Mouse (Mus musculus) embryonic facial prominence, embryonic 14.5 days (tissue): ENCODE measurements at regions not wholly inside any gene's neighbourhood (a gene's known extent, or its start where the extent isn't known, plus 50 kb on each side); places are given as distances from the start of the nearest gene placed in this dataset.
"Not testable (repeated sequence)": the region's sequence is repeated elsewhere in the genome, so short reads cannot be mapped to it uniquely, and the experiment has no call there.

Source experiments
- ATAC-seq: fragments of 200-750 bp; cut with Nextera tagmentation; 2 replicates; pipeline ENCODE4 v1.8.0; 2017; ENCODE audit warnings: low read depth, moderate number of reproducible peaks, moderate TSS enrichment
- DNase-seq: peaks from one replicate; pipeline ENCODE4 v3.0.0-alpha.2; 2015; ENCODE audit warnings: low spot score
- H3K27ac ChIP-seq: fragments of 300-500 bp; sonication (generic); replicated peaks from 2 replicates; pipeline ENCODE4 v1.5.1; 2014; ENCODE audit warnings: low read depth, mild to moderate bottlenecking, low read length, moderate library complexity
- H3K27me3 ChIP-seq: fragments of 300-500 bp; sonication (generic); replicated peaks from 2 replicates; pipeline ENCODE4 v1.6.1; 2014; ENCODE audit warnings: low read length; ENCODE audit not compliant: control insufficient read depth, insufficient read depth
- H3K36me3 ChIP-seq: fragments of 300-500 bp; sonication (generic); 2 replicates; pipeline ENCODE4 v1.6.1; 2014; ENCODE audit warnings: low read length, mixed read lengths; ENCODE audit not compliant: control insufficient read depth, insufficient read depth
- H3K4me1 ChIP-seq: fragments of 300-500 bp; sonication (generic); 2 replicates; pipeline ENCODE4 v1.6.1; 2014; ENCODE audit warnings: antibody characterized with exemption, low read length; ENCODE audit not compliant: control insufficient read depth, insufficient read depth
- H3K4me2 ChIP-seq: fragments of 300-500 bp; sonication (generic); 2 replicates; pipeline ENCODE4 v1.6.1; 2014; ENCODE audit warnings: low read depth, mild to moderate bottlenecking, low read length, moderate library complexity, mixed read lengths
- H3K4me3 ChIP-seq: fragments of 300-500 bp; sonication (generic); 2 replicates; pipeline ENCODE4 v1.5.1; 2014; ENCODE audit warnings: low read depth, mild to moderate bottlenecking, low read length
- H3K9ac ChIP-seq: fragments of 300-500 bp; sonication (generic); 2 replicates; pipeline ENCODE4 v1.6.1; 2014; ENCODE audit warnings: low read depth, mild to moderate bottlenecking, low read length, moderate library complexity, mixed read lengths
- H3K9me3 ChIP-seq: fragments of 300-500 bp; sonication (generic); 2 replicates; pipeline ENCODE4 v1.6.1; 2016; ENCODE audit warnings: low read length; ENCODE audit not compliant: control insufficient read depth
- WGBS: fragments of 180-500 bp; shearing (Covaris S2); extraction: QIAGEN DNeasy Blood & Tissue Kit; methylation state at CpG from one replicate; pipeline ENCODE4 v1.1.7; 2014; 5-methylcytosine and 5-hydroxymethylcytosine counted together

GRCm38 (mm10) chr16:65379939-65380338 lies 140.4 kb upstream of the Pou1f1 start:
- H3K9ac ChIP-seq, result no peak overlapping the region

DNA sequence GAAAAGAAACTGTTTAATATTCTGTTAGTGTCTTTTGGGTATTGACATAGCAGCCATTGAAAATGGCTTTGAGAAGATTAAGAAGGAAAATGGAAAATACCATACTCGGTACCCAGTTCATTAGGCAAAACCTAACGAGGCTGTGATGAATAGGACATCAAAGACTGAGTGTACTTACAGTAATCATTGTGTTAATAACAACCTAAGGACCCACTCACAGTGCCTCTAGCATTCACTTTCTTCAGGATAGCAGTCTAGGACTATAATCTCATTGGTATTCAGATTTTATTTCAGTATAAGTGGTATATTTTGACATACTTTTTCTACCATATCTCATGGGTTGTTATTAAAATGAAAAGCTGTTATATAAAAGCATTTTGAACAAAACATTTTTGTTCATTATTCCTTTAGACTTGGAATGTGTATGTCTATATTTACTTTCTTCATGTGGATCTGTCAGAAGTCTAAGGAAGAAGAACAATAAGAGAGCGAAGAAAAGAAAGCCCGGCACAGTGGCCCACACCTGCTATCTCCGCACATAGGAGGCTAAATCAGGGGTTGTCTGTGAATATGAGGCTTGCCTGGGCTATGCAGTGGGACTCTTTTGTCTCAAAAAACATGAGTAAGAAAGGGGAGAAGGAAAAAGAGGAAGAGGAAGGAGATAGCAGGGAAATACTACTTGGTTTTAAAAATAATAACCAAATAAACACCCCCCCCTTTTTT lies 116.2 kb upstream of the Pou1f1 start:
- H3K27me3 ChIP-seq, result no peaks in the 10 kb centered on the region
- H3K9ac ChIP-seq, result no peak overlapping the region
- no peaks in the 10 kb centered on the region for H3K36me3 ChIP-seq
- H3K27ac ChIP-seq, result no peak overlapping the region
- 84% methylated on average over 5 of the region's 5 CpGs for WGBS
- H3K4me2 ChIP-seq, result no peak overlapping the region
- H3K9me3 ChIP-seq, result no peaks in the 10 kb centered on the region
- H3K4me1 ChIP-seq, result no peaks in the 10 kb centered on the region
- H3K4me3 ChIP-seq, result no peak overlapping the region
- DNase-seq (no peak), ATAC-seq (no peak)

More at GRCm38 (mm10) chr16:65379939-65380338, 140.4 kb upstream of the Pou1f1 start:
- Histone ChIP-seq H3K27ac (peak overlapping the region; percentile 15; the same call in 1 of the 2 replicates), H3K27me3 (no peaks in the 10 kb centered on the region), H3K9me3 (no peaks in the 10 kb centered on the region), H3K4me2 (no peak overlapping the region), H3K4me1 (no peaks in the 10 kb centered on the region), H3K36me3 (no peaks in the 10 kb centered on the region), H3K4me3 (no peak overlapping the region)
- DNase-seq, result peak; percentile 47
- no peak for ATAC-seq
- 42% methylated on average over 5 of the region's 5 CpGs for WGBS

- H3K27ac ChIP-seq, result no peak overlapping the region
- no peak overlapping the region for H3K9ac ChIP-seq
- no peaks in the 10 kb centered on the region for H3K9me3 ChIP-seq
- DNase-seq, result no peak
- no peaks in the 10 kb centered on the region for H3K27me3 ChIP-seq
- H3K36me3 ChIP-seq, result no peaks in the 10 kb centered on the region
- WGBS, result 86% methylated on average over 5 of the region's 5 CpGs
- no peak overlapping the region for H3K4me3 ChIP-seq
- no peak overlapping the region for H3K4me2 ChIP-seq
- H3K4me1 ChIP-seq, result no peaks in the 10 kb centered on the region
- ATAC-seq, result no peak
These were observed 115.5 kb upstream of the Pou1f1 start for GRCm38 (mm10) chr16:65404816-65405215.

DNA sequence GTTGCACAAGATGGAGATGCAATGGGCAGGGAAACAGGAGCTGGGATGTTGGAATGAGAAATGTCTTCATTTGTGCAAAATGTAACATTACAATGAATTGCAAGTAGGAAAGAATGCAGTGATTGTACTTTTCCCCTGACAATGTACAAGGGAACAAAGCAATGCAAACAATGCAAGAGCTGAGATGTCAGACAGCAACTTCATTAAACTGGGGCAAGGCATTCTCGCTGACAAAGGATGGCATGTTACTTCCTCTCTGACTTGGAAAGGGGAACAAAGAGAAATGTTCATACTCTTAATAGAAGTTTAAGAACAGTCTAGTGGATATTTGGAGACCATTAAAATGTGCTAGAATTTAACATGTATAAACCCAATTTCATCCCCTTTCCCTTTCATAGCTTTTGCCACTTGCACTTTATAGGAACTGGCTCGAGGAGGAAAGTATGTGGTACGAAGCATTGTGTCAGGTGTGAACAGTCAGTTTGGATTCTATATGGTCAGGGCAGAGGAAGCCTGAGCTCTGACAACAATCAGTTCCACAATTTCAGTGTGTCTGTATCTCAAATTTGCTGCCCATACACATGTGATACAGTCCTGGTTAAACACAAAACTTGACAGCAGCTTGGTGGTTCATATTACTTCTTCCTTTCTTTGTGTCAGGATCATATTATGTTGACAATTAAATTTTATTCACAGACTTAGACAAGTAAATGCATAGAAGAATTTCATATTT lies 114.3 kb upstream of the Pou1f1 start:
- no peaks in the 10 kb centered on the region for H3K4me1 ChIP-seq
- ATAC-seq, result no peak
- H3K4me2 ChIP-seq, result no peak overlapping the region
- no peak overlapping the region for H3K27ac ChIP-seq
- no peak overlapping the region for H3K4me3 ChIP-seq
- H3K9ac ChIP-seq, result no peak overlapping the region
- peak; percentile 23 for DNase-seq
- H3K27me3 ChIP-seq, result no peaks in the 10 kb centered on the region
- H3K36me3 ChIP-seq, result no peaks in the 10 kb centered on the region
- no peaks in the 10 kb centered on the region for H3K9me3 ChIP-seq
- 74% methylated on average over 3 of the region's 3 CpGs for WGBS

DNA sequence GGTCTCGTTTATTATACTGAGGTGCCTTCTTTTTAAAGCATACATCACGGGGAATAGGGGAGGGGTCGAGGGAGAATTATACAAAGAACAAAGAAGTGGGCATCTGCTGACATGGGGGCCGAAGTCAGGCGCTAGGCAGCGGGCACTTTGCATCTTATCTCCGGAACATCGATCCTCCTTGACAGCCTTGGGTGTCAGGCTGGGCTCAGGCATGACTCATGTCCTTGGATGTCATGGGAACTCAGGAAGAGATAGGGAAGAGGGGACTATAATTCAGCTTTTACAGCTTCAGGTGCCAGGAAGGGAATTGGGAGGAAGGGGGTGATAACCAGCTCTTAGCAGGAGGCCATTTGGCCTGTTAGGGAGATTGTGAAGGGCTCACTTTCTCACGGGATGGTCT lies 88.3 kb upstream of the Pou1f1 start:
- H3K27ac ChIP-seq, H3K4me1 ChIP-seq, H3K9ac ChIP-seq, DNase-seq, H3K4me2 ChIP-seq, H3K9me3 ChIP-seq, H3K4me3 ChIP-seq, H3K27me3 ChIP-seq, ATAC-seq, H3K36me3 ChIP-seq: not testable (repeated sequence)
- 90% methylated on average over 7 of the region's 9 CpGs for WGBS

DNA sequence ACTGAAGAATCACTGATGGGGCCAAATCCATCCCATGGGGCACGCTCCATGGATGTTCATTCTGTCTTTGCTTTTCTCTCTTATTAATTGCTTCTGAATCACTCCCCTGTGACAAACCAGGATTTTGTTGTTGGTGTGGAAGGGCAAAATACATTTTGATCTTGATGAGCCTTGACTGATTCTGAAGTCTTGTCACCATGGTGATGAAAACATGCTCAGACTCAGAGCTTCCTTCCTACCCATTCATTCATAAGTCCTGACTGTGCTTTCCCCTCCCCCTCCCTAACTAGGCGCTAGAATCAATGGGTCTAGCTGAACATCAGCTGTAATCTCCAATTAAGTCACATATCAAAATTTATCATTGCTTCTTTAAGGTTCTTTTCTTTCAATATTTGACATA lies 84.2 kb upstream of the Pou1f1 start:
- H3K4me2 ChIP-seq, result no peak overlapping the region
- H3K27ac ChIP-seq, result no peak overlapping the region
- H3K27me3 ChIP-seq, result no peaks in the 10 kb centered on the region
- ATAC-seq, result peak; percentile 30; the same call in 1 of the 2 replicates
- no peaks in the 10 kb centered on the region for H3K36me3 ChIP-seq
- no peaks in the 10 kb centered on the region for H3K9me3 ChIP-seq
- no peak overlapping the region for H3K9ac ChIP-seq
- 83% methylated on average over 2 of the region's 2 CpGs for WGBS
- H3K4me3 ChIP-seq, result no peak overlapping the region
- DNase-seq, result peak; percentile 36
- H3K4me1 ChIP-seq, result no peaks in the 10 kb centered on the region

GRCm38 (mm10) chr16:65441954-65442353 lies 78.4 kb upstream of the Pou1f1 start:
- Histone ChIP-seq H3K27ac (no peak overlapping the region), H3K4me1 (no peaks in the 10 kb centered on the region), H3K36me3 (no peaks in the 10 kb centered on the region), H3K4me3 (no peak overlapping the region), H3K4me2 (no peak overlapping the region), H3K9me3 (no peaks in the 10 kb centered on the region), H3K27me3 (no peaks in the 10 kb centered on the region), H3K9ac (no peak overlapping the region)
- no peak for ATAC-seq
- DNase-seq, result no peak
- 65% methylated on average over 4 of the region's 4 CpGs for WGBS

- Histone ChIP-seq H3K27ac (no peak overlapping the region), H3K9ac (no peak overlapping the region), H3K4me2 (no peak overlapping the region), H3K27me3 (no peaks in the 10 kb centered on the region), H3K4me3 (no peak overlapping the region), H3K9me3 (no peaks in the 10 kb centered on the region), H3K36me3 (no peaks in the 10 kb centered on the region), H3K4me1 (no peaks in the 10 kb centered on the region)
- DNase-seq (no peak), ATAC-seq (no peak)
- WGBS, result 63% methylated on average over 3 of the region's 3 CpGs
These were observed 71.5 kb upstream of the Pou1f1 start for GRCm38 (mm10) chr16:65448810-65449209.

GRCm38 (mm10) chr16:65450706-65451105 lies 69.6 kb upstream of the Pou1f1 start:
- H3K27me3 ChIP-seq, result no peaks in the 10 kb centered on the region
- no peak overlapping the region for H3K4me3 ChIP-seq
- DNase-seq (no peak), ATAC-seq (no peak)
- no peaks in the 10 kb centered on the region for H3K4me1 ChIP-seq
- no peaks in the 10 kb centered on the region for H3K9me3 ChIP-seq
- no peak overlapping the region for H3K9ac ChIP-seq
- WGBS, result 59% methylated on average over 5 of the region's 5 CpGs
- H3K27ac ChIP-seq, result no peak overlapping the region
- no peaks in the 10 kb centered on the region for H3K36me3 ChIP-seq
- no peak overlapping the region for H3K4me2 ChIP-seq
